Mouse (Mus musculus): ENCODE data around the gene Nppb.

GRCm38 (mm10) chr4:148016981-148017380, 31.4 kb downstream of the Nppb start:
- TF ChIP-seq CTCF (IDR thresholded peaks at IDR 0.05; ENCODE audit: insufficient read depth, low read length) (no peak), POLR2A (IDR thresholded peaks at IDR 0.05; ENCODE audit: borderline replicate concordance, extremely low read depth, low read depth, low read length) (no peak)

Measured in lung, adult 2 months (tissue).